Mouse (Mus musculus) MEL (cell line): ENCODE measurements around the gene Rnf103. TPM values are rescaled to one million over a fixed set of nuclear protein-coding genes. Genes with fewer than 3 reads are reported as not detected.

Source experiments
- DNase-seq: peaks from one replicate; pipeline ENCODE4 v3.0.0; 2011; ENCODE audit warnings: low read depth, low spot score
- H3K27ac ChIP-seq: 2 replicates; pipeline ENCODE4 v1.5.1; 2012; ENCODE audit warnings: low read depth, mild to moderate bottlenecking, control low read depth, low read length, moderate library complexity; ENCODE audit not compliant: control insufficient read depth
- H3K27me3 ChIP-seq, 2 experiments: fragments of 150-350 bp in 1 of 2; sonication (generic) in 1 of 2; 2 replicates each; pipeline ENCODE4 v1.6.1; 2012; ENCODE audit warnings: low read length in 2 of 2, mild to moderate bottlenecking in 2 of 2, improper control_type of control experiment in 1 of 2, moderate library complexity in 1 of 2; ENCODE audit not compliant: insufficient read depth in 2 of 2, control insufficient read depth in 1 of 2
- H3K36me3 ChIP-seq, 2 experiments: 2 replicates each; pipeline ENCODE4 v1.6.1; 2012 to 2014; ENCODE audit warnings: low read length in 2 of 2, improper control_type of control experiment in 1 of 2, inconsistent platforms in 1 of 2, mild to moderate bottlenecking in 1 of 2; ENCODE audit not compliant: insufficient read depth in 2 of 2, control insufficient read depth in 1 of 2
- H3K4me1 ChIP-seq, 2 experiments: fragments of 150-350 bp in 1 of 2; sonication (generic) in 1 of 2; 2 replicates each; pipeline ENCODE4 v1.6.1; 2012; ENCODE audit warnings: low read length in 2 of 2, improper control_type of control experiment in 1 of 2, mild to moderate bottlenecking in 1 of 2; ENCODE audit not compliant: insufficient read depth in 2 of 2, control insufficient read depth in 1 of 2
- H3K4me3 ChIP-seq, 2 experiments: fragments of 150-350 bp in 1 of 2; sonication (generic) in 1 of 2; 2 replicates each; pipeline ENCODE4 v1.5.1; 2012; ENCODE audit warnings: low read depth in 2 of 2, low read length in 2 of 2, mild to moderate bottlenecking in 2 of 2, moderate library complexity in 2 of 2, control low read depth in 1 of 2, improper control_type of control experiment in 1 of 2; ENCODE audit not compliant: control insufficient read depth in 1 of 2, insufficient read depth in 1 of 2
- H3K79me2 ChIP-seq: 2 replicates; pipeline ENCODE4 v1.6.1; 2012; ENCODE audit warnings: mild to moderate bottlenecking, low read length, moderate library complexity; ENCODE audit not compliant: control insufficient read depth, poor library complexity, insufficient read depth
- H3K9ac ChIP-seq: 2 replicates; pipeline ENCODE4 v1.6.1; 2012; ENCODE audit warnings: low read depth, mild to moderate bottlenecking, control low read depth, low read length, moderate library complexity; ENCODE audit not compliant: control insufficient read depth, poor library complexity, severe bottlenecking
- H3K9me3 ChIP-seq: fragments of 150-350 bp; sonication (generic); replicated peaks from 2 replicates; pipeline ENCODE4 v1.6.1; 2012; ENCODE audit warnings: mild to moderate bottlenecking, low read length, improper control_type of control experiment, moderate library complexity; ENCODE audit not compliant: insufficient read depth
- BHLHE40 ChIP-seq: IDR thresholded peaks from 2 replicates; pipeline ENCODE4 v1.6.1; 2012; ENCODE audit warnings: low read depth, mild to moderate bottlenecking, inconsistent platforms, low read length, improper control_type of control experiment, borderline replicate concordance
- CHD1 ChIP-seq: IDR thresholded peaks from 2 replicates; pipeline ENCODE4 v1.6.1; 2012; ENCODE audit warnings: low read depth, mild to moderate bottlenecking, inconsistent platforms, low read length, improper control_type of control experiment
- CTCF ChIP-seq, 3 experiments: IDR thresholded peaks in 2 of 3; conservative IDR thresholded peaks in 1 of 3; 2 replicates each; pipeline ENCODE4 v1.5.1; 2011 to 2012; ENCODE audit warnings: low read length in 3 of 3, low read depth in 2 of 3, mild to moderate bottlenecking in 2 of 3, improper control_type of control experiment in 1 of 3, inconsistent platforms in 1 of 3, mixed read lengths in 1 of 3, moderate library complexity in 1 of 3; ENCODE audit not compliant: control insufficient read depth in 1 of 3, insufficient read depth in 1 of 3, poor library complexity in 1 of 3, severe bottlenecking in 1 of 3
- E2F4 ChIP-seq: IDR thresholded peaks from 2 replicates; pipeline ENCODE4 v1.6.1; 2011; ENCODE audit warnings: low read depth, low read length, improper control_type of control experiment, borderline replicate concordance
- GABPA ChIP-seq: IDR thresholded peaks from 2 replicates; pipeline ENCODE4 v1.6.1; 2012; ENCODE audit warnings: low read depth, mild to moderate bottlenecking, inconsistent platforms, low read length, improper control_type of control experiment, moderate library complexity
- GATA1 ChIP-seq: IDR thresholded peaks from 2 replicates; pipeline ENCODE4 v1.6.1; 2011; ENCODE audit warnings: low read depth, low read length, improper control_type of control experiment
- JUND ChIP-seq: IDR thresholded peaks from 2 replicates; pipeline ENCODE4 v1.6.1; 2011; ENCODE audit warnings: low read depth, mild to moderate bottlenecking, improper control_type of control experiment, low read length
- MAX ChIP-seq: IDR thresholded peaks from 2 replicates; pipeline ENCODE4 v1.6.1; 2011; ENCODE audit warnings: low read length, improper control_type of control experiment
- MAZ ChIP-seq: IDR thresholded peaks from 2 replicates; pipeline ENCODE4 v1.6.1; 2012; ENCODE audit warnings: low read depth, mild to moderate bottlenecking, inconsistent platforms, low read length, improper control_type of control experiment
- MXI1 ChIP-seq: IDR thresholded peaks from 2 replicates; pipeline ENCODE4 v1.6.1; 2011; ENCODE audit warnings: mild to moderate bottlenecking, low read depth, low read length, improper control_type of control experiment
- MYC ChIP-seq: IDR thresholded peaks from 2 replicates; pipeline ENCODE4 v1.6.1; 2011; ENCODE audit warnings: low read depth, mild to moderate bottlenecking, low read length, improper control_type of control experiment, moderate library complexity
- NRF1 ChIP-seq: IDR thresholded peaks from 2 replicates; pipeline ENCODE4 v1.6.1; 2014; ENCODE audit warnings: low read depth, mild to moderate bottlenecking, inconsistent platforms, low read length, improper control_type of control experiment, moderate library complexity; ENCODE audit not compliant: poor library complexity, insufficient read depth, severe bottlenecking
- POLR2A ChIP-seq, 2 experiments: IDR thresholded peaks; 2 replicates each; pipeline ENCODE4 v1.6.1; 2011 to 2012; ENCODE audit warnings: low read length in 2 of 2, mild to moderate bottlenecking in 2 of 2, control low read depth in 1 of 2, improper control_type of control experiment in 1 of 2, low read depth in 1 of 2, moderate library complexity in 1 of 2; ENCODE audit not compliant: control insufficient read depth in 1 of 2, insufficient read depth in 1 of 2, poor library complexity in 1 of 2
- POLR2AphosphoS5 ChIP-seq: IDR thresholded peaks from 2 replicates; pipeline ENCODE4 v1.6.1; 2012; ENCODE audit warnings: low read depth, borderline replicate concordance, mild to moderate bottlenecking, inconsistent platforms, low read length, moderate library complexity, mixed read lengths
- RAD21 ChIP-seq: IDR thresholded peaks from 2 replicates; pipeline ENCODE4 v1.6.1; 2011; ENCODE audit warnings: mild to moderate bottlenecking, low read depth, low read length, improper control_type of control experiment
- SIN3A ChIP-seq: IDR thresholded peaks from 2 replicates; pipeline ENCODE4 v1.6.1; 2012; ENCODE audit warnings: low read length, improper control_type of control experiment, inconsistent platforms
- TAL1 ChIP-seq: IDR thresholded peaks from 2 replicates; pipeline ENCODE4 v1.6.1; 2012; ENCODE audit warnings: mild to moderate bottlenecking, inconsistent platforms, low read length, moderate library complexity, mixed read lengths
- TBP ChIP-seq: IDR thresholded peaks from 2 replicates; pipeline ENCODE4 v1.8.0; 2011; ENCODE audit warnings: low read depth, low read length, improper control_type of control experiment
- UBTF ChIP-seq: IDR thresholded peaks from 2 replicates; pipeline ENCODE4 v1.6.1; 2012; ENCODE audit warnings: low read depth, mild to moderate bottlenecking, inconsistent platforms, low read length, improper control_type of control experiment, moderate library complexity, borderline replicate concordance; ENCODE audit not compliant: insufficient read depth
- USF2 ChIP-seq, 2 experiments: IDR thresholded peaks; 2 replicates each; pipeline ENCODE4 v1.6.1; 2011 to 2012; ENCODE audit warnings: improper control_type of control experiment in 2 of 2, low read length in 2 of 2, borderline replicate concordance in 1 of 2, inconsistent platforms in 1 of 2, low read depth in 1 of 2, mild to moderate bottlenecking in 1 of 2; ENCODE audit not compliant: insufficient read depth in 1 of 2
- ZMIZ1 ChIP-seq: IDR thresholded peaks from 2 replicates; pipeline ENCODE4 v1.6.1; 2012; ENCODE audit warnings: low read depth, mild to moderate bottlenecking, inconsistent platforms, low read length, improper control_type of control experiment, moderate library complexity
- polyA plus RNA-seq, 2 experiments: library from polyadenylated mRNA; stranded (reverse) in 1 of 2; unstranded in 1 of 2; fragments of >175 nt in 1 of 2; fragments of >200 nt in 1 of 2; gene quantifications; 2 replicates each; pipeline versions ENCODE4 v1.2.1 to v1.2.4; 2012; ENCODE audit warnings: low replicate concordance in 2 of 2, low read depth in 1 of 2; ENCODE audit not compliant: insufficient read length in 2 of 2, insufficient read depth in 1 of 2, missing spikeins in 1 of 2
- total RNA-seq: library from RNA; depleted of rRNA; stranded (reverse); fragments of 300-350 nt; gene quantifications from 2 replicates; pipeline ENCODE4 v1.2.3, GENCODE M21; 2012

Rnf103 gene
- total and polyA plus RNA-seq, 3 experiments, result 3.3 to 4.9 TPM; not detected in 1

GRCm38 (mm10) chr6:71457956-71458608 is 35.6 kb upstream of the Rnf103 start:
- H3K27ac ChIP-seq, result no peak overlapping the region
- no peak overlapping the region for H3K9ac ChIP-seq
- no peak overlapping the region for H3K4me3 ChIP-seq

GRCm38 (mm10) chr6:71465146-71465545 is 28.5 kb upstream of the Rnf103 start:
- no peak overlapping the region for H3K27ac ChIP-seq
- H3K9me3 ChIP-seq, result no peaks in the 10 kb centered on the region
- no peak for TF ChIP-seq GATA1
- TF ChIP-seq ZMIZ1, result no peak
- no peak for TF ChIP-seq TBP
- TF ChIP-seq TAL1, result no peak
- no peak for TF ChIP-seq MYC
- no peak for TF ChIP-seq GABPA
- TF ChIP-seq NRF1, result no peak
- no peak for TF ChIP-seq CHD1
- no peak for TF ChIP-seq POLR2AphosphoS5
- no peak for TF ChIP-seq MXI1
- TF ChIP-seq MAZ, result no peak
- TF ChIP-seq JUND, result no peak
- TF ChIP-seq CTCF (IDR thresholded peaks at IDR 0.05 in 2 of 3, conservative IDR thresholded peaks at IDR 0.05 in 1 of 3; ENCODE audit: control insufficient read depth in 1 of 3, insufficient read depth in 1 of 3, low read depth in 2 of 3, low read length in 3 of 3, poor library complexity in 1 of 3, severe bottlenecking in 1 of 3), result no peak

More at GRCm38 (mm10) chr6:71457956-71458608, 35.6 kb upstream of the Rnf103 start:
- Histone ChIP-seq H3K4me1 (no peaks in the 10 kb centered on the region), H3K9me3 (no peaks in the 10 kb centered on the region), H3K79me2 (no peaks in the 10 kb centered on the region), H3K27me3 (no peaks in the 10 kb centered on the region), H3K36me3 (no peaks in the 10 kb centered on the region)
- TF ChIP-seq SIN3A (no peak), RAD21 (no peak), USF2 (IDR thresholded peaks at IDR 0.05; ENCODE audit: borderline replicate concordance in 1 of 2, insufficient read depth in 1 of 2, low read depth in 1 of 2, low read length in 2 of 2) (no peak), BHLHE40 (no peak), POLR2A (IDR thresholded peaks at IDR 0.05; ENCODE audit: control insufficient read depth in 1 of 2, insufficient read depth in 1 of 2, low read depth in 1 of 2, low read length in 2 of 2, poor library complexity in 1 of 2) (no peak), UBTF (no peak), E2F4 (no peak), MAX (no peak)
- DNase-seq, result peak; percentile 38

More at GRCm38 (mm10) chr6:71465146-71465545, 28.5 kb upstream of the Rnf103 start:
- H3K79me2 ChIP-seq, result no peaks in the 10 kb centered on the region
- no peak overlapping the region for H3K4me3 ChIP-seq
- H3K4me1 ChIP-seq, result no peaks in the 10 kb centered on the region
- DNase-seq, result no peak
- H3K27me3 ChIP-seq, result no peaks in the 10 kb centered on the region
- H3K36me3 ChIP-seq, result no peaks in the 10 kb centered on the region
- no peak overlapping the region for H3K9ac ChIP-seq
